Mouse (Mus musculus) macrophage (primary cell): Measurements from ENCODE around the gene Ydjc. TPM values are rescaled to one million over a fixed set of nuclear protein-coding genes. Genes with fewer than 3 reads are reported as not detected.

Source experiments
- H3K27ac ChIP-seq: fragments of 350-480 bp; formaldehyde crosslinking; 2 replicates; pipeline ENCODE4 v1.9.0; 2021
- H3K36me3 ChIP-seq: fragments of 350-480 bp; formaldehyde crosslinking; 2 replicates; pipeline ENCODE4 v1.9.0; 2021; ENCODE audit errors: inconsistent target
- H3K4me3 ChIP-seq: fragments of 350-480 bp; formaldehyde crosslinking; 2 replicates; pipeline ENCODE4 v1.9.0; 2021; ENCODE audit errors: inconsistent target
- H3K79me2 ChIP-seq: fragments of 350-480 bp; formaldehyde crosslinking; 2 replicates; pipeline ENCODE4 v1.9.0; 2021; ENCODE audit errors: inconsistent target
- WGBS: methylation state at CpG from one replicate; pipeline ENCODE4 v1.1.7; 2026; ENCODE audit warnings: inconsistent platforms; ENCODE audit not compliant: missing documents; 5-methylcytosine and 5-hydroxymethylcytosine counted together
- polyA plus RNA-seq: library from polyadenylated mRNA; stranded (reverse); fragments of 250-400 nt; gene quantifications from 3 replicates; pipeline ENCODE4 v1.2.4, GENCODE M21; 2018; ENCODE audit warnings: inconsistent platforms

Ydjc gene
- polyA plus RNA-seq, 1 experiment from 2014 or later = 1.3 TPM

DNA sequence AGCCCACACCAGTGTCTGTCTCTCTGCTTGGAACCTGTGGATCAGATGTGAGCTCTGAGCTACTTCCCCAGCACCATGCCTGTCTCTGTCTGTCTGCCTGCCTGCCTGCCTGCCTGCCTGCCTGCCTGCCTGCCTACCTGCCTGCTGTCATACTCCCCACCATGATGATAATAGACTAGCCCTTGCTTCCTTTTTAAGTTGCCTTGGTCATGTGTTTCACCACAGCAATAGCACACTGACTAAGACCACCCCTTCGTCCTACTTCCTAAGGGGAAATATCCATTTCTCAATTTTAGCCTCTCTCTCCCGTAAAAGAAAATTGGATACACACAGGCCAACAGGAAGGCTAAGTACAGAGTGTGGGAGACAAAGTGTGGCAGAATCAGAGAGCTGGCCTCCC lies 37.7 kb downstream of the Ydjc start:
- peaks cover 89% of the 10 kb centered on the region for H3K79me2 ChIP-seq
- peak overlapping the region; percentile 98 for H3K27ac ChIP-seq
- H3K36me3 ChIP-seq = no peaks in the 10 kb centered on the region; the same call in 1 of the 2 replicates
- H3K4me3 ChIP-seq = no peak overlapping the region
- WGBS = 9% methylated on average over 2 of the region's 2 CpGs

DNA sequence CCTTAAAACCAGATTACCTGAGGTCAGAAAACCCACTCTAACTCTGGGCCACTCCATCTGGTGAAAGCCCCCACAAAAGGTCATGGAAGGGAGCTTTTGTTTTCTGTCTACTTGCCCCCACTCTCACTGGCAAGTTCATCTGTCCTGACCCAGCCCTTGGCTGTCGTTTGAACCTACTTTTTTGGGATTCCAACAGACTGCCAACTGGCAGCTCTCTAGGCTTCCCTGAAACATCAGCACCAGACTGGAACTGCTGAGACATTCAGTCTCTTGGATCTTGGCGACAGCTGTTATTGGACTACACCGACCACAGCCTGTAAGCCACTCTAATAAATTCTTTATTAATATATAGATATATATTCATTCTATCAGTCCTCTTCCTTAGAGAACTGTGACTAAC lies 38.6 kb downstream of the Ydjc start:
- Histone ChIP-seq H3K79me2 (peaks cover 89% of the 10 kb centered on the region), H3K36me3 (no peaks in the 10 kb centered on the region; the same call in 1 of the 2 replicates), H3K4me3 (no peak overlapping the region), H3K27ac (peak overlapping the region; percentile 98)
- 90% methylated on average over 3 of the region's 3 CpGs for WGBS

DNA sequence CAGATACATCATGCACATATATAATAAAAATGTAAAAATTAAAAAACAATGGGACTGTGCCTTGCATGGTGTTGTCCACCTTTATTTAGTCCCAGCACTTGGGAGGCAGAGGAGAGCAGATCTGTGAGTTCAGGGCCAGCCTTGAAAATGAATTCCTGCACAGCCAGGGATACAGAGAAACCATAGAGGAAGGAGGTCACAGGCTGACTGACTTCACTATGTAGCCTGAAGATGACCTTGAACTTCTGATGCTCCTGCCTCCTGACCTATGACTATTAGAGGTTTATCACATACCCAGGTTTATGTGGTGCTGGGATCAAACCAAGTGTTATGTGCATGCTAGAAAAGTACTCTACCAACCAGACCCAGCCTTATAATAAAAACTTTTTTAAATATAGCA lies 41.1 kb downstream of the Ydjc start:
- Histone ChIP-seq H3K79me2 (peaks cover 89% of the 10 kb centered on the region), H3K27ac (no peak overlapping the region), H3K36me3 (no peaks in the 10 kb centered on the region; the same call in 1 of the 2 replicates)

DNA sequence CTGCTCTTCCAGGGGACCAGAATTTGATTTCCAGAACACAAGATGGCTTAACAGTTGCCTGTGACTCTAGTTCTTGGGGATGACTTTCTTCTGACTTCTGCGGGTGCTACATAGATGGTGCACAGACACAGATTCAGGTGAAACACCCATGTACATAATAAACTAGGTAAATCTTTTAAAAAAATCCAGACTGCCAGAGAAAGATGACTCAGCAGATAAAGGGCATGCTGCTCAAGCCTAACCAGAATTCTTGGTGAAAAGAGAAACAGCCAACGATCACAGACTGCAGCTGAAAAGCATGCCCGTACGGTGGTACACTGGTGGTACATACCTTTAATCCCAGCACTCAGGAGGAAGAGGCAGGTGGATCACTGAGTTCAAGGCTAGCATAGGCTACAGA lies 49.4 kb downstream of the Ydjc start:
- Histone ChIP-seq H3K4me3 (no peak overlapping the region), H3K79me2 (peaks cover 100% of the 10 kb centered on the region), H3K36me3 (no peaks in the 10 kb centered on the region), H3K27ac (no peak overlapping the region)
- WGBS = 79% methylated on average over 4 of the region's 4 CpGs

More for the DNA sequence above, 41.1 kb downstream of the Ydjc start:
- H3K4me3 ChIP-seq = no peak overlapping the region

DNA sequence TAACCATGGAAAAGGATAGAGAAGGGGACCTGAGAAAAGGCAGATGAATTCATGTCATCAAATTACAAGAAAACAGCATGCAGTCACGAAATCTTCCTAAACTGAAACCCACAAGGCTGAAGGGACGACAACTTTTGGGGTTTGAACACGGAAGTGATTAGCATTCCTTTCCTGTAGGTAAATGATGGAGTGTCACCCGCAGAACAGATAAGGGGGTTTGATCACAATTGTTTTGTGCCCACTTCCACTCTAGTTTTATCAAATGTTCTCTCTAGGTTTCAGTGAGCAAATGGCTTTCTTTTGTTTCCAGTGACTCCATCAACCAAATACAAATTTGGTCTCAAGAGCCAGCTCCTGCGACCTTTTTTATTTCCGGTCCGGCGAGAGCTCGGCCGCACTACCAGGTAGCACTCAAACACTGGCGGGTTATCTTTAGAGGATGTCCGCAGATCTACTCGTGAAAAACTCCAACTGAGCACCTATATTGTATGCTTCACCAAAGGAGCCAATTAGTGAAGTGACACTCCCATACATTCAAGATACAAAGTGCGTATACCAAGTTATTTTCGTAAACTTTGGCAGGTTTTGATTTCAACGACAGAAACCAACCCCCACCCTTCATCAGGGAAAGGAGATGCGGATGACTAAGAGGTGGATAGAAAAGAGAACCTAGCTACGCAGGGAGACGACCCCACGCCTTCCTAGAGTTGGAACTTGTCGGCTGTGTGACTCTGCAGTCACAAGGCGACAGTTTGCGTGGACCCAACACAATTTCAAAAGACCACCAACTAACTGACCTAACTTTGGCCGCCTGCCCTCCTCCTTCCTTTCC lies 55.9 kb downstream of the Ydjc start:
- Histone ChIP-seq H3K79me2 (peaks cover 56% of the 10 kb centered on the region), H3K27ac (peak overlapping the region; percentile 59), H3K4me3 (peak overlapping the region; percentile 84), H3K36me3 (no peaks in the 10 kb centered on the region)
- WGBS = 2% methylated on average over 23 of the region's 24 CpGs

DNA sequence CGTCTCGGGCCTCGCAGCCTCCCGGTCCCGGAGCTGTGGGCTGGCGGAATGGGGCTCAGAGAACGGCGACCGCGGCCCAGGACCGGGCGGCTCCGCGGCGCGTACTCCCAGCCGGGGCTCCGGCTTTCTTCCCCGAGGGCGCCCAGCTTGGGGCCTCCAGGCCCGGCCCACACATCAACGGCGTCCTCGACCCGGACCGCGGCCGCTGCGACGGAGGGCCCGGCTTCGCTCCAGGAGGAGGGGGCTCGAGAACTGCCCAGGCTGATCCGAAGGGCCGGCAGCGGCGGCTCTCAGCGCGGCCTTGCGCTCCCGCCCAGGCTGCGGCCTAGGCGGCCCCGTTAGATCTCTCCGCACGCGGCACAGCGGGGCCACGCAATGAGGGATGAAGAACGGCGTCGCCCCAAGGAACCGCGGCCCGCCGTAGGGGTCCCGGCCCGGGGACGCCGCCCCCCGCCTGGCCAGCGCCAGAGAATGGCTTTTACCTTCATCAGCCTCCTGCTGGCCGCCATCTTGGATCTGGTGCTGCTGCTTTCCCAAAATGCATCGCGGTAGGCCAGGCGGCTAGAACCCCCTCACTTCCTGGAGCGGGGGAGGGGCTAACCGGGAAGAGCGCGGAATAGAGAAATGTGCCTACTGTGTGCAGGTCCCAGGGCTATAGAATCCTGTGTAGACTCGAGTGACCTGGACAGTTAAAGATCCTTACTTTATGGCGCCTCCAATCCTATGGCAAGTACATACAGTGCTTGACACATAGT lies 56.7 kb downstream of the Ydjc start:
- Histone ChIP-seq H3K79me2 (peaks cover 48% of the 10 kb centered on the region), H3K27ac (peak overlapping the region; percentile 59), H3K36me3 (no peaks in the 10 kb centered on the region), H3K4me3 (peak overlapping the region; percentile 84)
- 2% methylated on average over 54 of the region's 72 CpGs for WGBS

DNA sequence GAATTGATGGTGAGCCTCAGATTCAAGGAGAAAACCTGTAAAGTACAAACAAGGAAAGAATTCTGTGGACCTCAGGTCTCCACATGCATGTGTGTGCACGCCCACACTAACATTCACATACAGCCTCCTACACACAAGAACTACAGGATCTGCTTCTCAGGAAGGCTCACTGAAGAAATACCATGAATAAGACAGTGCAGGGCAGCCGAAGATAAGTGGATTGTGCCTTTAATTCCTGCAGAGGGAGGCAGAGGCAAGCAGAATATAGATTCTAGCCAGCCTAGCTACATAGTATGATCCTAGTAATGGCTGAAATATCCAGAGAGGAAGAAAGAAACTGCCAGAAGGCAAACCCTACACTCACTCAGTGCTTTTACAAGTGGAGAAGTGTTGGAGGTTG lies 57.6 kb downstream of the Ydjc start:
- 68% methylated on average over 2 of the region's 2 CpGs for WGBS
- no peaks in the 10 kb centered on the region for H3K36me3 ChIP-seq
- H3K4me3 ChIP-seq = no peak overlapping the region
- peaks cover 39% of the 10 kb centered on the region for H3K79me2 ChIP-seq
- no peak overlapping the region for H3K27ac ChIP-seq

DNA sequence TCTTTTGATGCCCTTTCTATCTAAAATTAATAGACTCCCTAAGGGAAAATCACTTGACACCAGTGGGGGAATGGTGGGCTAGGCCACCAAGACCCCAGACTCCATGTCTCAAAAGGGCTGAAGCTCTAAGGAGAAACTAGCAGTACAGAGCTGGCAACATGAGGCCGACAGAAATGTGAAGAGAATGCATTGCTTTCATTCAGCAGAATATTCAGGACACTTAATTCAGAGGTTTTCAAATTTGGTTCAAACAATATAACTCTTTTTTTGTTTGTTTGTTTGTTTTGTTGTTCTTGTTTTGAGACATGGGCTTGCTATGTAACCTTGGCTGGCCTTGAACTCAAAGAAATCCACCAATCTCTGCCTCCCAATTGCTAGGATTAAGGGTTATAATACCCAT lies 58.1 kb downstream of the Ydjc start, which contains the start of gene Ube2l3:
Gene Ube2l3, minus strand, starts transcription at position 101 of the 400 bp plus-strand sequence.
- Histone ChIP-seq H3K4me3 (peak within 1 kb of the TSS; percentile 16; the same call in 1 of the 2 replicates), H3K27ac (no peak within 1 kb of the TSS; the same call in 1 of the 2 replicates), H3K79me2 (peaks cover 33% of the 10 kb centered on the region), H3K36me3 (no peaks in the 10 kb centered on the region)
- WGBS = 78% methylated on average over 1 of the region's 1 CpGs

DNA sequence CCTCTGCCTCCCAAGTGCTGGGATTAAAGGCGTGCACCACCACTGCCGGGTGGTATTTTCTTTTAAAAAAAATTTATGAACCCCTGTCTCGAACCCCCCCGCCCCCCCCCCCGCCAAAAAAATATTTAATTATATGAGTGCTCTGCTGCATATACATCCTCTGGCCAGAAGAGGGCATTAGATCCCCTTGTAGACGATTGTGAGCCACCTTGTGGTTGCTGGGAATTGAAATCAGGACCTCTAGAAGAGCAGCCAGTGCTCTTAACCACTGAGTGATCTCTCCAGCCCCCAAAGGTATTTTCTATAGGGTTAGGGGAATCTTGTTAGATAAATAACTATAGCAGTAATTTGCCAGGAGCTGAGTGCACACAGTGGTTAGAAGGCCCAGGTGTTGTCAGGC lies 60.6 kb downstream of the Ydjc start:
- peaks cover 9% of the 10 kb centered on the region for H3K79me2 ChIP-seq
- H3K36me3 ChIP-seq = no peaks in the 10 kb centered on the region
- WGBS = 8% methylated on average over 5 of the region's 6 CpGs
- no peak overlapping the region for H3K4me3 ChIP-seq
- no peak overlapping the region for H3K27ac ChIP-seq

DNA sequence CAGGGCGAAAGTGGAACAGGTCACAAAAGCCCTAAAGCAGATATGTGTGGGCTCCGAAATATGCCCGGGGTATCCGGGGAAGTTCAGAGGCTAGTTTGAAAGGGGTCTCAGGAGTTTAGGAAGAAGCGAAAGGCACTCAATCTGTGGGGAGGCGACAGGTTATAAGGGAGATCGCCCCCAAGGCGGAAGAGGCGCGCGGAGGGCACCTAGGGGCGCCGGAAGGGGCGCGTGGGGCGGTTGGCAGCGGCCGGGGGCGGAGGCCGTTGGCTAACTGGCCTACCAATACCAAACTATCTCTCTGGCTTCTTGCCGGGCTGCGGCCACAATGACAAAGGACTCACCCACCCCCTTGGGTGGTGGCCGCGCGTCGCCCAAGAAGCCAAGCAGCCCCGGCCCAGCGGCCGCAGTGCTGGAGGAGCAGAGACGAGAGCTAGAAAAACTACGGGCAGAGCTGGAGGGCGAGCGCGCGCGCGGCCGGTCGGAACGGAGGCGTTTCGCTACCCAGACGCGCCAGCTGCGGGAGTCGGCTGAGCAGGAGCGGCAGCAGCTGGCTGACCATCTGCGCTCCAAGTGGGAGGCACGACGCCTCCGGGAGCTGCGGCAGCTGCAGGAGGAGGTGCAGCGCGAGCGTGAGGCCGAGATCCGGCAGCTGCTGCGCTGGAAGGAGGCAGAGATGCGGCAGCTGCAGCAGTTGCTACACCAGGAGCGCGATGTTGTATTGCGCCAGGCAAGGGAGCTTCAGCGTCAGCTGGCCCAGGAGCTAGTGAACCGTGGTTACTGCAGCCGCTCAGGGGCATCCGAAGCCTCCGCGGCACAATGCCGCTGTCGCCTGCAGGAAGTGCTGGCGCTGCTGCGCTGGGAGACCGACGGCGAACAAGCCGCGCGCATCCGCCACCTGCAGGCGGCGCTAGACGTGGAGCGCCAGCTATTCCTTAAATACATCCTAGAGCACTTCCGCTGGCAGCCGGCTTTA lies 64.3 kb downstream of the Ydjc start, which contains the start of gene Rimbp3:
Gene Rimbp3, plus strand, starts transcription at position 215 of the 973 bp plus-strand sequence.
- 1% methylated on average over 85 of the region's 85 CpGs for WGBS
- no peak within 1 kb of the TSS for H3K27ac ChIP-seq
- H3K4me3 ChIP-seq = peak within 1 kb of the TSS; percentile 13; the same call in 1 of the 2 replicates
- H3K36me3 ChIP-seq = no peaks in the 10 kb centered on the region
- no peaks in the 10 kb centered on the region for H3K79me2 ChIP-seq

DNA sequence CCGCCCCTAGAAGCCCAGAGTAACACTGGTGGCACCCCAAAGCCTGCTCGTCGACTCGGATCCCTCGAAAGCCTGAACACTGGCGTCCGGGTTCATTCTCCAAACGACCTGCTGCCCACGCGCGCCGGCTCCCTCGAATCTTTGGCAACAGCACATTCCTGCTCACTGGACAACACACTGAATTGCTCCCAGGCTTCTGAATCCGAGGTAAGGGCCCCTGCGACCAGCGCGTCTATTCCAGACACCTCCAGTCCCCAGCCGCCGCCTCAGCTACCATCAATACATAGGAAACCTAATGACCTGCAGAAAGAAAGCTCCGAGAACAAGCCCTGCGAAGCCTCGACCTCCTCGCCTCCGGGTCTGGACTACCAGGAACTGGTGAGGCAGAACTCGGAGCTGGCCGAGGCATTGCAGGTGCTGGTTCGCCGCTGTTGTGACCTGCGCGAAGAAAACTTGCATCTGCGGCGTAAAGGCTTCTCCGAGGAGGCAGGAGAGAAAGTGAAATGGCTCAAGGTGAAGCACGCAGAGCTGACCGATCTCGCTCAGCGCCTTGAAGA lies 65.1 kb downstream of the Ydjc start:
- H3K27ac ChIP-seq = no peak overlapping the region
- under 1% methylated on average over 33 of the region's 37 CpGs for WGBS

More for the DNA sequence above, 65.1 kb downstream of the Ydjc start:
- Histone ChIP-seq H3K4me3 (peak overlapping the region; percentile 13; the same call in 1 of the 2 replicates), H3K79me2 (no peaks in the 10 kb centered on the region), H3K36me3 (no peaks in the 10 kb centered on the region)
